Mouse (Mus musculus) gastrocnemius, postnatal 10 days (tissue): ENCODE measurements around the gene Mageb1. TPM values are rescaled to one million over a fixed set of nuclear protein-coding genes. Genes with fewer than 3 reads are reported as not detected.
"Not testable (repeated sequence)": the region's sequence is repeated elsewhere in the genome, so short reads cannot be mapped to it uniquely, and the experiment has no call there.

Experiments
- DNase-seq: peaks from one replicate; pipeline ENCODE4 v3.0.0; 2021; ENCODE audit warnings: mixed read lengths
- long read RNA-seq, 2 experiments: library from polyadenylated mRNA; stranded (forward); transcript quantifications; one replicate each; pipeline ENCODE4 v2.0.0; 2021
- total RNA-seq, 2 experiments: library from RNA; stranded (reverse); gene quantifications; 2 replicates each; pipeline ENCODE4 v1.2.3; 2021

Gene Mageb1
- total RNA-seq: not detected
- long read RNA-seq, experiment 1: 0 reads
- long read RNA-seq, experiment 2: 0 reads

GRCm38 (mm10) chrX:92016233-92016632, at the start of gene Mageb1:
TSS of gene Mageb1 (minus strand) at chrX:92016333.
- DNase-seq: not testable (repeated sequence)

Other genes with a start within 250 kb of the Mageb1 start
- gene Mageb5, start 233.3 kb downstream of the Mageb1 start, total RNA-seq: not detected